Mouse (Mus musculus) c-Kit-positive CD71-positive TER-119-negative erythroid progenitor cells, embryonic 14.5 days (primary cell): Measurements from ENCODE around the gene Trim71.

Experiments used
- DNase-seq: peaks from one replicate; pipeline ENCODE4 v3.0.0-alpha.2; 2013; ENCODE audit warnings: low read depth

The Trim71 gene

DNA sequence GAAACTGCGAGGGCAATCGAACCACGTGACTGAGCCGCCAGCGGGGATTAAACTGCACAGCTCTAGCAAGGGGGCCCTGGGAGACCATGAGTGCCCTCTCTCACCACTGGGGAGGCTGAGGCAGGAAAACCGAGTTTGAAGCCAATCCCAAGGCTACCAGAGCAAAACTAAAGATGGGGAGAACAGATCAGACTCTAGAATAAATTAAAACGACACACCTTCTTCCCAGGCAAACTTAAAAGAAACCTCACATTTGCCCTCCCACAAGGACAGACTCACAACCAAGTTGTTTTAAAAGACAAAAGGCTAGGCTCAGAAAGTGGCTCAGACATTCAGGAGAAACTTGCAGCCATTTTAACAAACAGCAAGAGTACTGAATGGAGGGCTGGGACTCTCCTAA, 7.1 kb downstream of the Trim71 start:
- DNase-seq: no peak

DNA sequence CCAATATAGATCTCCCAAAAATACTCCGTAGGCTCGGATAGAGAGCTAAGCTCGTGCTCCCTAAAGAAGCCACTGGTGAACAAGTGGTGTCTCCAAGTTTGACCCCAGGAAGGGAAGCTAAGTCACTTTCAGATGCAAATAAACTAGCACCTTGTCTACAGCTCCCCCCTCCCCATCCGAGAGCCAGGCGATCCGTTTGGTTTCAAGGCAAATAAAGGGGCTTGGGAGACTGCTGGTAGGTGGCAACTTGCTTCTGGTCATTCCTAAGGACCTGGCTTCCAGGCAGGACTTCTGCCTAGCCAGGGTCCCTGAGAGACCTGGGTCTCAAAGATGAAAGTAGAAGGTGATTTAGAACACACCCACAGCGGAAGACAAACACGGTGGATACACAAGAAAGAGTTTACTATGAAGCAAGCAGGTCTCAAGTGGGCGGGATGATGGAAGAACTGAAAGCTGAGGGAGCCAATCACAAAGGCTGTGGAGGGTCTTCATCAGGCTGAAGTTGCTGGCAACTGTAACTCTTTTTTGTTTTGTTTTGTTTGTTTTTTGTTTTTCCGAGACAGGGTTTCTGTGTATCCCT, 7.8 kb downstream of the Trim71 start:
- no peak for DNase-seq

DNA sequence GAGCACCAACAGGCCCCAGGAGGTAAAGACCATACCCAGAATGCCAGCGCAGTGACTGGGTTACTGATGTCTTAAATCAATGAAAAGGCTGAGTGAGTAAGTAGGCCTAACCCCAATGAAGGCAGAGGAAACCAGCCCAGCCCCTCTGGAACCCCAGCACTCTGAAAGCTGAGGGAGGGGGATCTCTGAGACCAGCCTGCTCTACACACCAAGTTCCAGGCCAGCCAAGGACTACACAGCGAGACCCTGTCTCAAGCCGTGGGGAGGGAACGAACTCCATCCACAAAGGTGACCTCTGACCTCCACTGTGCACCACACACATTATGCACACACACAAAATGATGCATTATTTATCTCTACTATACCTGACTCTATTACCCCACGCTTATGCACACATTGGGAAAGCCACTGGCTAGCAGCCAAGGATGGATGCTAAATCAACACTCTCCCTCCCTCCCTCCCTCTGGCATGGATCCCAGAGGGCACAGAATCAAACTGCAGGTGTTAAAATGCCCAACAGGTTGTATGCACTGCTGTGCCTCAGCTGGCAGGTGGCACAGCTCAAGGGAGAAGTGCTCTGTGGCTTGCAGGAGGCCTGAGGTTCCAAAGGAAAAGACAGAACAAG, 9.7 kb downstream of the Trim71 start:
- no peak for DNase-seq

DNA sequence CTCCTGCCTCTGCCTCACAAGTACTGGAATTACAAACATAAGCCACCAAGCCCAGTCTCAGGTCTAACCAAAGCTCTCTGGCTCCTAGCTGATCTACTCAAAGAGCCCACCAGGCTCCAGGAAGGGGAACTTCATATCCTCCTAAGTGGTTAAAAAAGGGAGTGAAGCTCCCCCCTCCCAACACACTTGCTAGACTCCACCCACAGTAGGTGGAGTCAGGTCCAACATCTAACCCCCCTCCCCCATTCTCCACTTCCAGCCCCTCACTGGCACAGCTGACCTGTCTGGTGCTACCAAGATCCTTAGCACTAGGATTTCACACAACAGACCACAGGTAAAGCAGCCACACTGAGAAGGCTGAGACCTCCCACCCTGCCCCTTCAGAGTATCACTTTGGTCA, 10.3 kb downstream of the Trim71 start:
- DNase-seq: no peak

DNA sequence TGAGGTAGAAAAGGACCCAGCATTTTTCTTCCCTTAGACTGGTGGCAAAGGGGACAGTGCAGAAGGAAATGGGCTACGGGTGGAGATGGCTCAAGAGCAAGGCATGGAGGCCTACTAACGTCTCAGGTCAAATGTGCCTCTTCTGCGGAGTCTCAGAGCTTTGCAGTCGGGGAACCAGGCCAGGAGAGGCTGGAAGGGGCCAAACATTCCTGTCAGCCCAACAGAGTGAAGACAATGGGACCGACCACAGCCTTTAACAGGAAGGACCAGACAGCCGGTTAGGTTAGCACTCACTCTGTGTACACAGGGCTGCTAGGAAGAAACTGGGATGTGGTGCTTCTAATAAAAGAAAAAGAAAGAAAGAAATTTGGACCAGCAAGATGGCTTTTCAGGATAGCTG, 14.1 kb downstream of the Trim71 start:
- DNase-seq: no peak

DNA sequence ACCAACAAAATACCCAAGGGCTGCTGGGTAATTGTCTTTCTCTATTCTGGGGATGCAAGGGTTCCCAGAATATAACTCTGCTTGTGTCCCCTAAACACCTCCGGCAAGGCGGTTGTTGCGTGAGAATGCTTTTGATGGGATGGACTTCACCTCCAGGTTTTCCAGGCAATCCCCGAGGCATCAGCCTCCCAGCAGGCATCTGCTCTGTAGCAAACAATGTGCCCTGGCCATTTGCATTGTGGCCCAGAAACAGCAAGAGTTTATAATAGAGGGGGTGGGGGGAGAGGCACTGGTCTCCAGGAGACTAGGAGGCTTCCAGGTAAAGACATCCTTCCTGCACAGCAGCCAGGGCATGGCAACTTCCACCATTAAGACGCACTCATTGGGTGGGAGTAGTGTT, 15.1 kb downstream of the Trim71 start:
- DNase-seq: no peak

DNA sequence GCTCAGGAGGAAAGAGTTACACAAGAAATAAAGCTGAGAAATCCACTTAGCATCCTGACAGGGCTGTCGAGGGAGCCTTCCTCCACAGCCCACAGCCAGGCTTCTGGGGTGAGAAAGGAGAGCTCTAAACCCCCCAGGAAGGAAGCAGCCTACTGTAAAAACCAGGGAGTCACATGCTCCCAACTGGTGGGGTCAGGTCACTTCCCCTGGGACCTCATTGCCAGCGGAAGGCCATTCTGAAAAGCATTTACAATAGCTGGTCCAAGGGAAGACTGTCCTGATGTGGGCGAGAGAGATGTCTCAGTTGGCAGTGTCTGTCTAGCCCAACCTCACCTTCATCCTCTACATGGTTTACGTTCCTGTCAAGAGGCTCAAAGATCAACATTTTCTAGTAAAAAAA, 15.7 kb downstream of the Trim71 start:
- DNase-seq: no peak

DNA sequence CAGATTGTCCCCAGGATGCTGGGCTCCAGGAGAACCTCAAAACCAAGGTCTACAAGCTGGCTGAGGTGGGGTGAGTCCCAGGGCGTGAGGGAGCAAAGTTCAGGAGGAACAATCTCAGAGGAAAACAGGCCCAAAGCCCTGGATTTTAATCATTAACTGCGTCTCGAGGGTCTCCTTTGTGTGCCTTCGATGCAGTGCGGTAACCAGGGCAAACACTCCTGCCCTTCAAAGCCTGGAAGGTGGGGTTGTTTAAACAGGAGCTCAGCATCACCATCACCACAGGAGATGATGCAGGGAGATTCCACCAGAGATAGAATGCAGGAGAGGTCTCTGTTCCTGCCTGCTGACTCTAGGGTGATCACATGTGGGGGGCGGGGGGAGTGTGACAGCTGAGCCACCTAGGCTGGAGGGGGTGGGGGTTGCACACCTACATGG, 16.5 kb downstream of the Trim71 start:
- DNase-seq: no peak

DNA sequence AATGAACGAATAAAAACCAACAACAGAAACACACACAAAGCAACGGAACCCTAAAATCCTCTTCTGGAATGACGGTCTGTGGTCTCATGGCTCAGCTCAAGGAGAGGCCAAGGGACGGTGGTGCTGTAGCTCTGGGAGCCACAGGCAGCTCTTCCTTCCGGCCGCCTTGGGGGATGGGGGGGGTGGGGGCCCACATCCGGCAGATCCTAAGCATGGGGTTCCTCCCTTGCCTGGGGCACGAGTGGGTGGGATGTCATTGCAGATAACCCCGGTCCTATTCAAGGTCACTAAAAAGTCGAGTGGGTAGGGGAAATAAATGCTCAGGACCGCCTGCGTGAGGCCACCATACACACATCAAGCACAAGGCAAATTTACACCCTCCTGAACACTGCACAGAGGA, 17.4 kb downstream of the Trim71 start:
- no peak for DNase-seq

DNA sequence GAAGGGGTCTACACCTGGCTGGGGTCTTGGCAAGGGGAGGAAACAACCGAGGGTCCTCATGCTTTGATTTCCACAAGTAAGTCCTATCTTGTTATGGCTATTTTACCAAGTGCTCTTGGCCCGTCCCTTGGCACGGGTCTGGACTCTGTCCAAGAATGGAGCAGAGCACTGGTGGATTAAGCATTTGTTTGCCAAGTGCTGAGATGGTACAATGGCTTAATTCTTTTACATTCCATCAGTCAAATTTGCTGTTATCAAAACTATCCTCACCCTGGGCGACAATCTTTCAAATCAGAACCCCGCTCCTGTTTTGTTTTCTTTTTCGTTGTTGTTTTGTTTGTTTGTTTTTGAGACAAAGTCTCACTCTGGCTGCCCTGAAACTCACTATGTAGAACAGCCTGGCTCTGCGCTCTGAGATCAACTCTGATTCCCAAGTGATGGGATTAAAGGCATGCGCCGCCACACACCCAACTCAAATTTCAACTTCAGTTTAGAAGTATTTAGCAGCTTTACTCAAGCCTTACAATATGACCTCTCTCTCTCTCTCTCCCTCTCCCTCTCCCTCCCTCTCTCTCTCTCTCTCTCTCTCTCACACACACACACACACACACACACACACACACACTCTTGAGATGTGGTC, 19.3 kb downstream of the Trim71 start:
- no peak for DNase-seq

DNA sequence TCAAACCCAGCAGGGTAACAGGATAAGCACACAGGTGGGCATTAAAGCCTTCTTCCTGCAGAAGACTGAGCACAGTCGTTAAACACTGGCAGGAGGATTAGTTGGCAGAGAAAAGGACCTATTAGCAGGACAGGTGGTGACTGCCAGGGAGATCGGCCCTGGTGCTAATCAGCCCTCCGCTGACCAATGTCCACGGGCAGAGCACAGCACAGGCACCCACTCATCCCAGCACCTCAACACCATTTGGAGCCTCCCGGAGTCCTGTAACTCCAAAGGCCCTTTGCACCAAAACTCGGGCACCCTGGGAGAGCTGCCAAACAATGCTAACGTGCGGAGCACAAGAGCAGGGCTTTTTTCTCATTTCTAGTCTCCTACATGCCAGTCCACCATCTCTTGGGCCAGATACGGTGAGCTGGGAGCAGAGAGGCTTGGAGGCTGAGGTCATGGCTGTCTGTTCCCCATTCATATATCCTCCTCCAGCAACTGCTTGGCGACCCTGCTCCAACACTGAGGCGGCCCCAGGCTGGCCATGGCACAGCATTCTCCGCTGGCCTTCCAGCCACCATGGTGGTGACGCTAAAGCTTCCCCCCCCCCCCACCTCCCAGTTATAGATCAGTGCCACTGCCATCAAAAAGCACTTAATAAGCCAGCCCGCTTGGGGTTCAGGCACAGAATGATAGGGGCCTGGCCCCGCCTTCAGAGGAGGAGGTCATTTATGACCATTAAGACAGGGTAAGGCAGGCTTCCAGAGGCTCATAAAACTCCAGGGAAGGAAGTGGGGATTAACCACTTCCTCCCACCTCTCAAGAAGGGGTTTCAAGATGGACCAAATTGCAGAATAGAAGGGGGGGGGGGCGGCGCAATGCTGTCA, 20.1 kb downstream of the Trim71 start:
- no peak for DNase-seq

DNA sequence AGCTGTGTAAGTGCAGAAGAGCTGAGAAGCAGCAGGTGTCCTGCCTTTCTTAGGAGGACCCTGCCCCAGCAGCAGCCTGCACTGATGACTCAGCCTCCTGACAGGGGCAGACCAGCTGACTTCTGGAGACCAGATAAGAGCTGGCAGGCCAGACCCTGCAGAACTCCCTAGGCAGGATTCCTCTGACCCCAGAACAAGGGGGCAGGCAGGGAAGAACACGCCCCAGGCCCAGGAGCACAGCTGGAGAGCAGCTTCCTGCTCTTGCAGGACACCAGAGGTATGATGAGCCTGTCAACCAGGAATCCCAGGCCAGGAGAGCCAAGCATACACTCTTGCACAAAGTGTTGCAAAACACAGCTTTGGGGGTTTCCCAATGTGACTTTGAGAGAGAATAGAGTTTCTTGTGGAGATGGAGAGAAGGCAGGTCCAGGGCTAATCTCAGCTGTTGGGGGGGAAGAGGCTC, 22.9 kb downstream of the Trim71 start:
- DNase-seq: no peak

DNA sequence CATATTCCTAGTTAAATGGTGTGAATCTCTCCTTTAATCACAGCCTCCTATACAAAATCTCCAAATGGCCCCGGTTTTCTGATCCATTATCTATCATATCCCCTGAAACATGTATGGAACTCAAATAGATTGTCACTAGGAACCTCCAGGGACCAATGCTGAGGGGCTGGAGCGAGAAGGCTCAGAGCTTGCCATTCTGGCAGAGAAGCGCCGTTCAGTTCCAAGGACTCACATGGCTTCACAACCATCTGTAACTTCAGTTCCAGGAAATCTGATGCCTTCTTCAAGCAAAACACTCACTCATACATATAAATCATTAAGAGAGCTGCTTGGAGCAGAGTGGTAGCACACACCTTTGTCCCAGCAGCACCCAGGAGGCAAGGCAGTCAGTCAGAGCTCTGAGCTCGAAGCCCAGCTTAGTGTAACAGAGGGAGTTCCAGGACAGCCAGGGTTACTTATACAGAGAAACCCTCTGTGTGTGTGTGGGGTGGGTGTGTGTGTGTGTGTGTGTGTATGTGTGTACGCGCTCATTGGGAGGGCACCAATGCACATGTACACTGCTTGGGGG, 25.1 kb downstream of the Trim71 start:
- no peak for DNase-seq

DNA sequence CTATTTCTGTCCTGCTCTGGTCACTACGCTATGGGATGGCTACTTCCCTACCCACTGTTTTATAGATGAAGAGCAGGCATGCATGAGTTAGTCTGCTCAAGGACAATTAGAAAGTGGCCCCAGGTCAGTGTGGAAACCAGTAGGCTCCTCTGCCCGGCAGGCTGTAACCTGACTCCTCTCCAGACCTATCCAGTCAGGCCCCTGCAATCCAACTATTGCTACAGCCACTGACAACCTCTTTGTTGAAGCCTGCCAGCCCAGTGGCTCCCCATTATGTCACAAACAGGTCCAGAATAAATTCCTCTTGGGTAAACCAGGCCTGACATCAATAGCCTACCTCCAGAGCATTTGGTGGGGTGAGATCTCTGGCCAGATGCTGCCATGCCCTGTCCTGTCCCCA, 27.5 kb downstream of the Trim71 start:
- DNase-seq: no peak

DNA sequence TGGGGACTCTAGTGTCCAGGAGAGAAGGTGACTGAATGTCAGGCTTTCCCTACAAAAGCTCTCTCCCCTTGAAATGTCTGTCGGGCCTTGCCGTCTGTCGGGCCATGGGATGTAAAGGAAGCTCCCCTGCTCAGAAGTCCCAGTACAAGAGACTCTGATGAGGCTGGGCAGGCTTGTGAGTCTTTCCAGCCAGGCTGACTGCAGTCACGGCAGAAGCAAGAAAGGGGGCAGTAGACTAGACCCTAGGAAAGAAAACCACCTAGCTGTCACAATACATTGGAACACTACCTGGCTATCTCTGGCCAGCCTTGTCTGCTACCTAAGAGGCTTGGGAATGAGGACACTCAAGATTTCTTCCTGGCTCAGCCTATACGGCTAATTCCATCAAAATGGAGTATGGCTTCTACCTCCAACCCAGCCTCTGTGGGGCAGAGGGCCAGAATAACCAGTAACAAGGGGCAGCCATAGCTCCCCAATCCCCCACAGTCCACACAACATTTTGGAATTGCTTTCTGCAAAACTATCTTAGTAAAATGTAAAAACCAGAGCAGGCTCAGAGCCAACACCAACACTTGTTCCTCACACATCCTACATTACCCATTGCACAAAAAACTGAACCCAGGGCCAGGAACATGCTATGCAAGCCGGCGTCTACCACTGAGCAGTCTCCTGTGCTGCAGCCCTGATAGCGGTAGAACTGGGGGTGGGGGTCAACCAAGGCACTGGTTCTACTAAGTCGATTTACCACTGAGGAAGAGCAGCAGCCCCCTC, 29.2 kb downstream of the Trim71 start:
- no peak for DNase-seq

DNA sequence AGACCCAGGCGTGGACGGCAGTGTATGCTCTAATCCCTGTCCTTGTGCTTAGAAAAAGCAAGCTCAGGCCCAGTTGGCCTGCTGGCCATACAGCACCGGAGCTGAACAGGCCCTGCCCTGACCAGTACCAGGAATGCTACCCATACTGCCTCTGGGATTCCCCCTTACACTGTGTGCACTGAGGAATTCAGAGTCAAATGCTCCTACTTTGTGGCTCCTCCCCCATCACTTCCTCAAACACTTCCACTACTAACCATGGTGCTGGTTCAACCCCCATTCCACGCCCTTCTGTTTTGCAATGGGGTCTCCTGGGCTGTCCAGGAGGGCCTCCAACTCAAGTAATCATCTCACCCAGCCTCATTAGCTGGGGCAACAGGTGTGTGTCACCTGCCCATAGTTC, 30.3 kb downstream of the Trim71 start:
- no peak for DNase-seq

DNA sequence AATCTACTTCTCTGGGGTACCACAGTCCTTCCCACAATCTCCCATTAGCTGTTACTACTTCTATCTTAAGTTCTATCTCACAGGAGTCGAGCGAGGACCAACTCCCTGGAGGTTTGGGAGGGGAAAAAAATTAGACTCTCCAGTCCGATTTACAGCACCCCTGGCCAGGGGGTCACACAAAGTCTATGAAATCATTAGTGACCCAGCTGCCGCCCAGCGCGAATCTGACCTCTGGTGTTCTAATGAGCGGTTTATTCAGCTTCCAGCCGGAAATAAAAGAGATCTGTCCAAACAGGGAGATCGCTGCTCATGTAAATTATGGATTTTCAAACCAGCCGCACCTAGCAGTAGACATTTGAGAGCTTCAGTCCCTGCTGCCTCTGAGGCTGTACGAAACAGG, 32.9 kb downstream of the Trim71 start:
- no peak for DNase-seq

DNA sequence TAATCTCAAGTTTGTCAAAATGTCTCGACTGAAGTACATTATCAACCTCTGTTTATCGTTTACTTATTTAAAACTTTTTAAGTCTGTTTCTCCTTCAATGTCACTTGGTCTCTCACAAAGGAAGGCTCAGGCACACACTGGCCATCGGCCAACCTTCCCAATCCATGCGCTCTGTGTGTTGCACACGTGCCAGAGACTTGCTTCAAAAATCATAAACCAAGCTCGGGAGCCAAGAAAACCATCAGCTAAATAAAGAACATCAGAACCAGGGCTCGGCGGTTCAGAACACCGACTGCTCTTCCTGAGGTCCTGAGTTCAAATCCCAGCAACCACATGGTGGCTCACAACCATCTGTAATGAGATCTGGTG, 35.5 kb downstream of the Trim71 start:
- DNase-seq: no peak

DNA sequence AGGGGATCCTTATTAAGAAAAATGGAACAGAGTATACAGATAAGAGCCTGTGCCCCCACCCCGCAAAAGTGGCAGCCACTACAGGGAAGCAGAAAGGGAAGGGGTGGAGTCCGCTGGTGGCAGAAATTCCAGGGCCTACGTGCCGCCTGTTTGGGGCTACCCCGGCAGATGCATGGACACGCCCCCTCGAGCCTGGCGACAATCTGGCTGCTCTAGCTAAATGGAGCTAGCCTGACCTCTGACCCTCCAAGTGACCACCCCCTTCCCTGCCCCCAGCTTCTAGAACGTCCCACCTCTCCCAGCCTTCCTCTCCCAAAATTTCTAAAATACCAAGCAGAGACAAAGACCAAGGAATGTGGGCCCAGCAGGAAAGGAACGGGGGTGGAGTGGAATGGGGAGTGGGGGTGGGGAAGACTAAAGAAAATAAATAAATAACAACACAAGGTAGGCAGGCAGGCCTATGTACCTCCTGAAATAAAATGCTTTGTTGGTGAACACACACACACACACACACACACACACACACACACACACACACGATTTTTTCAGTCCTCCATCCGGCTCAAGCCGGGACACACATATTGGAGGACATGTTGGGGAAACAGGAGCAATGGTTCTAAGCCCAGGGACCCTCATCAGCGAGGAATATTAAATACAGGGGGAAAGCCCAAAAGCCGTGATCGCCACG, 36.0 kb downstream of the Trim71 start:
- no peak for DNase-seq

DNA sequence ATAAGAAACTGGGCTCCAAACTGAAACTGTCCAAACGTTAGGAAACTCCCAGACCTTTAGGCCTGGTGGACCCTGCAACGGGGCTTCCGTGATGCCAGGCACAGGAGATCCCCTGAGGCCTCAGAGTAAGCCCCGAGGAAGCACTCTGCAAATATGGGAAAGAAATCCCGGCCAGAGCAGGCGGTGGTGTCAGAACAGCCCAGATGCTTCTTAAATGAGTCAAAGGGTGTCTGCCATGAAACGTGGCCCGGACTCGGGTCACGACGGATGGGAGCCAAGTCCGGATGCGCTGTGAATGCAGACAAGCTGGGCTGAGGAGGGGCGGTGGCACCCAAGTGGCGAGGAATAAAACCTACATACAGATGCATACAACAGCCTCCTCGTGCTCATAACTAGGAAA, 37.1 kb downstream of the Trim71 start:
- peak; percentile 14 for DNase-seq

DNA sequence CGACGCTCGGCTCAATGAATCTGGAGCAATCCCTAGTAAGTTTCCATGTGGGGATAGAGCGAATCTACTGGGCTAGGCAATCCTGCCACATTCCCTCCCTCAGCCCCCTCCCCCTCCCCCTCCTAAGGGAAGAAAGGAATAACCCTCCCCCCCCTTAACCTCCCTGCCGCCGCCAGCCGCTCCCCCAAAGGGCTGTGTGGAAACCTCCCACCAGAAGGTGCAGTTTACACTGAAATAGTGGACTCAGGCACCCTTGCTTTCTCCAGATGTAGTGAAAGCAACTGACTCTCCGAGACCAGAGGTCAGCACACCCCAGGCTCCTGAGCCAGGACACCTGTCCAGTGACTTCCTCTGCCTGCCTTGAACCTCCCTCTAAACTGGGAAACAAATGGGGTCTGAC, 37.6 kb downstream of the Trim71 start:
- no peak for DNase-seq
